11 mouse cellular contexts compared by ENCODE assay signal in genomic region chr6:87487657-87488426, GRCm38 (mm10). TPM values are rescaled to one million over a fixed set of nuclear protein-coding genes. Genes with fewer than 3 reads are reported as not detected.
DNase-seq lines count a peak whose midpoint lies in the region; ATAC-seq and TF ChIP-seq lines count a peak whose summit lies in the region.
"Had no signal": no experiment of that assay in that cellular context is flagged by ENCODE, and none has a peak within 500 bp of the region (broad histone marks: within the 10 kb centered on the region; RNA-seq: fewer than 3 reads in every experiment).

No protein-coding gene starts in this region.

- H3K9ac ChIP-seq in kidney, embryonic 15.5 days, result no peak overlapping the region
- H3K9ac ChIP-seq in ES-E14 (ENCODE audit: insufficient read depth, low read depth, low read length, poor library complexity, severe bottlenecking), result no peak overlapping the region
- H3K9ac ChIP-seq: neural tube, embryonic 13.5 days had no signal

- H3K4me3 ChIP-seq in kidney, embryonic 15.5 days (replicated peaks), result no peak overlapping the region
- H3K4me3 ChIP-seq in ES-E14 (ENCODE audit: insufficient read depth in 1 of 2, low read depth in 1 of 2, low read length in 2 of 2, poor library complexity in 1 of 2, severe bottlenecking in 1 of 2), result no peak overlapping the region
- H3K4me3 ChIP-seq: neural tube, embryonic 13.5 days had no signal

- peaks cover 11% of the 10 kb centered on the region for H3K4me1 ChIP-seq in kidney, embryonic 15.5 days
- H3K4me1 ChIP-seq in ES-E14 (ENCODE audit: control insufficient read depth in 2 of 2, insufficient read depth in 2 of 2, low read length in 2 of 2, poor library complexity in 1 of 2), result no peaks in the 10 kb centered on the region

- in situ Hi-C loops in ES-E14 (cut with MboI; ENCODE audit: low sequenced_read_pairs in 2 of 2, unreplicated experiment in 2 of 2), result no loop called here

- H3K36me3 ChIP-seq in kidney, embryonic 15.5 days, result no peaks in the 10 kb centered on the region
- H3K36me3 ChIP-seq in ES-E14 (ENCODE audit: control insufficient read depth, insufficient read depth, low read length, poor library complexity, severe bottlenecking), result no peaks in the 10 kb centered on the region
- H3K36me3 ChIP-seq: neural tube, embryonic 13.5 days had no signal

- H3K4me2 ChIP-seq in kidney, embryonic 15.5 days, result no peak overlapping the region
- H3K4me2 ChIP-seq: neural tube, embryonic 13.5 days had no signal

- H3K9me3 ChIP-seq in kidney, embryonic 15.5 days (replicated peaks), result no peaks in the 10 kb centered on the region
- H3K9me3 ChIP-seq in ES-E14 (ENCODE audit: control insufficient read depth, insufficient read depth, low read depth, low read length), result no peaks in the 10 kb centered on the region
- H3K9me3 ChIP-seq: neural tube, embryonic 13.5 days had no signal

- WGBS in kidney, embryonic 15.5 days, result 63% methylated on average over 6 of the region's 6 CpGs

- peak; percentile 21 for DNase-seq in kidney, adult 11 months
- DNase-seq in ES-E14 (ENCODE audit: low read depth, low spot score), result peak; percentile 38
- DNase-seq in kidney, postnatal 14 days, result peak; percentile 20
- DNase-seq in embryo, embryonic 10.5 days (ENCODE audit: low spot score), result no peak
- no peak for DNase-seq in layer of hippocampus, postnatal 36 days
- no peak for DNase-seq in layer of hippocampus, adult 8-10 months (ENCODE audit: low spot score in 2 of 2)
- DNase-seq: cerebellum, adult 8-10 months; heart, postnatal 36 days had no signal

- no peaks in the 10 kb centered on the region for H3K27me3 ChIP-seq in kidney, embryonic 15.5 days
- H3K27me3 ChIP-seq: neural tube, embryonic 13.5 days had no signal

- no peak for ATAC-seq in kidney, embryonic 15.5 days (replicated peaks; ENCODE audit: low FRiP score)
- ATAC-seq in neutrophil, adult 5-6 weeks (ENCODE audit: extremely low read depth, insufficient number of reproducible peaks, low FRiP score, poor library complexity, severe bottlenecking), result peak; percentile 51

- H3K27ac ChIP-seq in kidney, embryonic 15.5 days, result no peak overlapping the region
- H3K27ac ChIP-seq in ES-E14 (ENCODE audit: insufficient read depth, low read depth, low read length, poor library complexity, severe bottlenecking), result no peak overlapping the region
- H3K27ac ChIP-seq: neural tube, embryonic 13.5 days had no signal

TF ChIP-seq in ES-E14, 5 proteins besides CTCF, POLR2A, EP300 and RAD21:
- TF ChIP-seq CHD2 (IDR thresholded peaks at IDR 0.05; ENCODE audit: low read depth, low read length), result no peak
- TF ChIP-seq MAFK (IDR thresholded peaks at IDR 0.05; ENCODE audit: insufficient read depth, low read depth, low read length), result no peak
- no peak for TF ChIP-seq HCFC1 (IDR thresholded peaks at IDR 0.05; ENCODE audit: borderline replicate concordance, insufficient read depth, low read length)
- no peak for TF ChIP-seq ZC3H11A (IDR thresholded peaks at IDR 0.05; ENCODE audit: borderline replicate concordance, low read depth, low read length)
- no peak for TF ChIP-seq ZNF384 (IDR thresholded peaks at IDR 0.05; ENCODE audit: low read depth, low read length)

RNA-seq across cellular contexts. Expression of gene Arhgap25, which starts 45.2 kb away (rescaled TPM):
- polyA plus RNA-seq in kidney, embryonic 15.5 days (2015; fragmentation: Nextera tagmentation; extraction: Ambion mirVana), result 5.2 and 6.0 TPM in 2 replicates
- total RNA-seq in ES-E14 (2012; rRNA removed), result 0.11 and 0.13 TPM in 2 replicates
- 358 and 369 TPM in 2 replicates for total RNA-seq in neutrophil, adult 5-6 weeks (2017)
- 1 to 10 TPM; 2.7 to 2.9 TPM for total RNA-seq in layer of hippocampus, postnatal 36 days (2021)
- total RNA-seq in layer of hippocampus, adult 8-10 months (2022), result 1 to 10 TPM; 2.9 to 8.9 (median 5.9) TPM

RNA-seq across cellular contexts. Expression of gene Bmp10, which starts 59.0 kb away (rescaled TPM):
- polyA plus RNA-seq in kidney, embryonic 15.5 days (2015; fragmentation: Nextera tagmentation; extraction: Ambion mirVana), result not detected in 2 replicates
- total RNA-seq in ES-E14 (2012; rRNA removed), result not detected in 2 replicates
- total RNA-seq in neutrophil, adult 5-6 weeks (2017), result not detected in 2 replicates
- total RNA-seq in layer of hippocampus, postnatal 36 days (2021), result not detected
- total RNA-seq in layer of hippocampus, adult 8-10 months (2022), result not detected
- polyA plus RNA-seq: neural tube, embryonic 13.5 days had no signal

Comparison
In these comparisons a context has a peak if more than half of its experiments do, and no peak if none do; other contexts are left out.
1. DNase-seq: peak in kidney, adult 11 months (single experiment), ES-E14 (single experiment) and kidney, postnatal 14 days (single experiment); none in embryo, embryonic 10.5 days (single experiment), layer of hippocampus, postnatal 36 days (0 of 2) and layer of hippocampus, adult 8-10 months (0 of 2).
2. RNA of gene Arhgap25, which starts 45.2 kb away (total RNA-seq): 358 to 369 TPM in neutrophil, adult 5-6 weeks; 2.9 to 8.9 TPM in layer of hippocampus, adult 8-10 months, 2.7 to 2.9 TPM in layer of hippocampus, postnatal 36 days and 0.11 to 0.13 TPM in ES-E14; every median in the first group is over 10 times any median in the second.